Mouse (Mus musculus) testis, adult 2 months (tissue): Measurements from ENCODE around the gene Camta2. TPM values are rescaled to one million over a fixed set of nuclear protein-coding genes. Genes with fewer than 3 reads are reported as not detected.

ENCODE experiments used
- H3K27ac ChIP-seq: fragments of 200-500 bp; 2 replicates; pipeline ENCODE4 v1.5.1; 2012; ENCODE audit warnings: low read depth, low read length; ENCODE audit not compliant: control insufficient read depth, insufficient read depth
- H3K27me3 ChIP-seq: fragments of 200-500 bp; 2 replicates; pipeline ENCODE4 v1.6.1; 2012; ENCODE audit warnings: mild to moderate bottlenecking, low read length, moderate library complexity; ENCODE audit not compliant: control insufficient read depth, insufficient read depth
- H3K36me3 ChIP-seq: fragments of 200-500 bp; 2 replicates; pipeline ENCODE4 v1.6.1; 2012; ENCODE audit warnings: mild to moderate bottlenecking, low read length; ENCODE audit not compliant: control insufficient read depth, insufficient read depth
- H3K4me1 ChIP-seq: fragments of 200-500 bp; 2 replicates; pipeline ENCODE4 v1.6.1; 2012; ENCODE audit warnings: low read length; ENCODE audit not compliant: control insufficient read depth, insufficient read depth
- H3K4me3 ChIP-seq: fragments of 200-500 bp; 2 replicates; pipeline ENCODE4 v1.5.1; 2012; ENCODE audit warnings: low read depth, mild to moderate bottlenecking, low read length, moderate library complexity, mixed read lengths; ENCODE audit not compliant: control insufficient read depth
- CTCF ChIP-seq: fragments of 200-500 bp; IDR thresholded peaks from 2 replicates; pipeline ENCODE4 v1.5.1; 2012; ENCODE audit warnings: low read depth, mild to moderate bottlenecking, inconsistent platforms, low read length, moderate library complexity; ENCODE audit not compliant: control insufficient read depth, insufficient read depth, insufficient replicate concordance
- POLR2A ChIP-seq: fragments of 200-500 bp; IDR thresholded peaks from 2 replicates; pipeline ENCODE4 v1.6.1; 2012; ENCODE audit warnings: low read depth, mild to moderate bottlenecking, inconsistent platforms, low read length, moderate library complexity; ENCODE audit not compliant: control insufficient read depth
- polyA plus RNA-seq: library from polyadenylated mRNA; depleted of rRNA; stranded (reverse); fragments of >200 nt; gene quantifications from 2 replicates; pipeline ENCODE4 v1.2.3, GENCODE M21; 2012

Gene Camta2
- polyA plus RNA-seq, 1 experiment: 10.3 TPM

- Histone ChIP-seq H3K4me3 (peak within 1 kb of the TSS; percentile 98), H3K36me3 (no peaks in the 10 kb centered on the region; the same call in 1 of the 2 replicates), H3K27me3 (no peaks in the 10 kb centered on the region), H3K27ac (peak within 1 kb of the TSS; percentile 99), H3K4me1 (peaks cover 14% of the 10 kb centered on the region)
- TF ChIP-seq POLR2A (peak; percentile 69), CTCF (no peak)
Observed at GRCm38 (mm10) chr11:70646691-70647650, 40.9 kb downstream of the Camta2 start, which contains the start of the genes Rnf167 and Slc25a11. Gene Rnf167 (plus strand): TSS chr11:70647235. Gene Slc25a11 (minus strand): TSS chr11:70647479.

DNA sequence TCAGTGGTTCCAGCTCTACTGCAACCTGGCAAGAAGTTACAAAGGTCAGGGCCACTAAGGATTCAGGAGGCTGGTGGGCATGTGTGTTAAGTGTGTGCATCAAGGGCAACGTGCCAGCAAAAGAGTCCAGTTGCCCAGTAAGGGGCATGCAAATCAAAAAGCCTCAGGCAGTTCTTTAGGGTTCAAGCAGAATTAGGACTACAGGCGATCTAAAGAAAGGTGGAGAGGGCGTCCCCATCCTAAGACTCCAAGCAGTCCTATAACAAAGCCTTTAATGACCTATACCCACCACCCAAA is 41.7 kb downstream of the Camta2 start:
- Histone ChIP-seq H3K4me3 (peak overlapping the region; percentile 92), H3K27ac (no peak overlapping the region; the same call in 1 of the 2 replicates), H3K27me3 (no peaks in the 10 kb centered on the region), H3K4me1 (peaks cover 12% of the 10 kb centered on the region), H3K36me3 (no peaks in the 10 kb centered on the region)
- TF ChIP-seq CTCF: no peak
- TF ChIP-seq POLR2A: no peak

DNA sequence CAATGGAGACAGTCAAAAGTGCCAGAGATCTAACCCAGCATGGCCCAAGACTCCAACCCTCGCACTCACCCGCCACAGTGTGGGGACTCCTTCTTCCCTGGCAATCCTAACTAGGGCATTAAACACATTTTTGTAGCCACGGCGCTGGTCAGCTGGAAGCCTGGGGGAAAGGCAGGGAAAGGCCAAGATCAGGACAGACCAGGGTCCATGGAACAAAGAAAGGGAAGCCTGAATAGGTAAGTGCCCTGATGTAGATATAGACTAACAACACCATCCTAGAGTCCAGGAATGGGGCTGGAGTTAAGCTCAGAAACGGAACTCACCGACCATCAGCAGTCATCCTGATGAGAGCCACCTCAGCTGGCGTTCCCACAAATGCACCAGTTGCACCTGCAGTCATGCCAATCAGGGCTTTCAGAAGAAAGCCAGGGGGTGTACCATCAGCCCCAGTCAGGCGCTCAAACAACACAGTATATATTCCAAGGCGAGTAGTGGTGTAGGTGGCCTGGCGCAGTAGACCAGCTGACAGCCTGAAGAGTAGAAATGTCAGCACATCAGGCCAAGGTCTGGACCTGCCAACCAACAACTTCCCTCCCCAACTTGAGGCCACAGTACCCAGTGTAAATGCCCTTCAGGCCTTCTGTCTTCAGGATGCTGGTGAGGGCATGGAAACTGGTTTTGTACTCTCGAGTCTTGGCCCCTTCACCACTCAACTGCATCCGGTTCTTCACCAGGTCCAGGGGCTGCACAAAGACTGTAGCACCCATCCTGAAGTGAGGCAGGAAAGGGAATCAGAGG is 42.2 kb downstream of the Camta2 start:
- H3K4me3 ChIP-seq: no peak overlapping the region
- TF ChIP-seq CTCF: no peak
- TF ChIP-seq POLR2A: no peak
- H3K4me1 ChIP-seq: peaks cover 12% of the 10 kb centered on the region
- H3K27ac ChIP-seq: no peak overlapping the region
- H3K27me3 ChIP-seq: no peaks in the 10 kb centered on the region
- H3K36me3 ChIP-seq: no peaks in the 10 kb centered on the region

- no peaks in the 10 kb centered on the region for H3K36me3 ChIP-seq
- no peaks in the 10 kb centered on the region for H3K27me3 ChIP-seq
- H3K27ac ChIP-seq: no peak overlapping the region
- H3K4me3 ChIP-seq: no peak overlapping the region
- no peak for TF ChIP-seq CTCF
- TF ChIP-seq POLR2A: no peak
- peaks cover 12% of the 10 kb centered on the region for H3K4me1 ChIP-seq
Observed at GRCm38 (mm10) chr11:70644564-70645103, 43.3 kb downstream of the Camta2 start.

GRCm38 (mm10) chr11:70643051-70643450 is 44.9 kb downstream of the Camta2 start:
- H3K36me3 ChIP-seq: no peaks in the 10 kb centered on the region
- no peak overlapping the region for H3K4me3 ChIP-seq
- H3K27ac ChIP-seq: no peak overlapping the region
- no peaks in the 10 kb centered on the region for H3K27me3 ChIP-seq
- TF ChIP-seq CTCF (no peak), POLR2A (no peak)
- peaks cover 12% of the 10 kb centered on the region for H3K4me1 ChIP-seq

DNA sequence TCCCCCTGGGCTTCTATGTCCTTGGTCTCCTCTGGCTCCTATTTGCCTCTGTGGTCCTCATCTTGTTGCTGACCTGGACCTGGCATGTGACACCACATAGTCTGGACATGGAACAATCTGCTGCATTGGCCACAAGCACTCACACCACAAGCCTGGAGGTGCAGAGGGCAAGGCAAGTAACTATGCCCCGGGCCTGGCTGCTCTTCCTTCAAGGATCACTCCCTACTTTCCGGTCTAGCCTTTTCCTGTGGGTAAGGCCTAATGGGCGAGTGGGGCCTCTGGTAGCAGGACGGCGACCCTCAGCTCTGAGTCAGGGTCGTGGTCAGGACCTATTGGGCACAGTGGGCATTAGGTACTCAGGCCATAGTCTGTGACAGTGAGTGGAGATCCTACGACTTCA is 46.7 kb downstream of the Camta2 start:
- Histone ChIP-seq H3K36me3 (no peaks in the 10 kb centered on the region), H3K4me3 (no peak overlapping the region), H3K27ac (no peak overlapping the region), H3K4me1 (peaks cover 3% of the 10 kb centered on the region), H3K27me3 (no peaks in the 10 kb centered on the region)
- TF ChIP-seq CTCF (no peak), POLR2A (no peak)

DNA sequence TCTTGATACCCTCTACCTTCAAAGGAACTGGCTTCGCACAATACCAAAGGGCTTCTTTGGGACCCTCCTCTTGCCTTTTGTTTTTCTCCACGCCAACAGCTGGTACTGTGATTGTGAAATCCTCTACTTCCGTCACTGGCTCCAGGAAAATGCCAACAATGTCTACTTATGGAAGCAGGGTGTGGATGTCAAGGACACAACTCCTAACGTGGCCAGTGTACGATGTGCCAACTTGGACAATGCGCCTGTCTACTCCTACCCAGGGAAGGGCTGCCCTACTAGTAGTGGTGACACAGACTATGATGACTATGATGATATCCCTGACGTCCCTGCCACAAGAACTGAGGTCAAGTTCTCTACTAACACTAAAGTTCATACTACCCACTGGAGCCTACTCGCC is 47.9 kb downstream of the Camta2 start:
- Histone ChIP-seq H3K36me3 (no peaks in the 10 kb centered on the region), H3K4me1 (no peaks in the 10 kb centered on the region)

More for the DNA sequence above, 47.9 kb downstream of the Camta2 start:
- TF ChIP-seq POLR2A (no peak), CTCF (no peak)
- Histone ChIP-seq H3K27ac (no peak overlapping the region), H3K4me3 (no peak overlapping the region), H3K27me3 (no peaks in the 10 kb centered on the region)
